Mouse (Mus musculus): ENCODE data around the gene Crp.

The Crp gene

GRCm38 (mm10) chr1:172711962-172712361, 14.1 kb downstream of the Crp start:
- DNase-seq (ENCODE audit: low spot score), result no peak

DNA sequence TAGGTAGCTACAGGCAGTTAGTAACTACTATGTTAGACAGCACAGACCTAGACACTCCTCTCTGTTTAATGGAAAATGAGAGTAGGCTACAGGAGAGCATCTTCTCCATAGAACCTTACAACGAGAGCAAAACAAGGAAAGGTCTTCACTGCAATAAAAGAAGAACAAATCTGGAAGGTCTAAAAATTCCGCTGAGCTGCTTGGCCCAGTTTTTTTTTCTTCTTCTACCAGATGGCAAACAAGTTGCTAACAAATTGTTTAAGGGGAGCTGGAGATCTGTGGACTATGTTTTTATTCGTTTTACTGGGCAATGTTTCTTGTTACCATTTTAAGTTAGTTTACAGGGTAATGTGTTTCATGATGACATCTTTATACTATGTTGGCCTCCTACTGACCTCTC, 53.4 kb downstream of the Crp start:
- no peak for DNase-seq (ENCODE audit: low spot score)

DNA sequence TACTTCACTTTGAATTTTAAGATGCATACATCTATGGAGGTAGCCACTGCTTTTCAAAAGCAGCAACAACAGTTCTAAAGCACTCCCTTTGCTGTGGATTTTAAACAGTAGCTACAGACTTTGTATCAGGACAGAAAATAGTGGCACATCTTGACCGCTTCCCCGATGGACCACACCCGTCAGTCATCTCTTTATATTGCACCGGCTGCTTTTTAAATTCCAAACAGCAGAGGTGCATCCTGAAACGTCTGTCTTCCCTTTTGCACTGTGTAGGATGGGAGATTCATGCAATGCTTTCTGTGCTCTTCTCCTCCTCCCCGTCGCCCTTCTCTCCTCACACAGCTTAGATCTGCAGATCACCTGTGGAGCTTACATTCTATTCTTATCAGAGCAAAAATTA, 57.3 kb downstream of the Crp start:
- no peak for DNase-seq (ENCODE audit: low spot score)

DNA sequence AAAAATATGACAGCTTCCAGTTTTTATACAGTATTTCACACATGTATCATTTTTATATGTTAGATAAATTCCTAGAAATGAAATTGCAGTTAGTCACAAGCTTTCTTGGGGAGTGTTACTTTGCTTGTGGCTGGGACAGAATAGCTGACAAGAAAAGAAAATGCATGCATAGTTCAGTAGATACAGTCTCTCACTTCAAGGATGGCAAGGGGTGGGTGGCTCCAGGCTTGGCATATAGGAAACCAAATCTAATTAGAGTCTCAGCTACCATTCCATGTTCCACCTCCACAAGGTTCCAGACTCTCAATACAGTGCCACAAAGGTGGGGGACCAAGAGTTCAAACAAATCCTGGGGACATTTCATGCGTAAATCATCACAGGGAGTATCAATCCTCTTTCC, 61.7 kb downstream of the Crp start:
- DNase-seq (ENCODE audit: low spot score), result no peak

DNA sequence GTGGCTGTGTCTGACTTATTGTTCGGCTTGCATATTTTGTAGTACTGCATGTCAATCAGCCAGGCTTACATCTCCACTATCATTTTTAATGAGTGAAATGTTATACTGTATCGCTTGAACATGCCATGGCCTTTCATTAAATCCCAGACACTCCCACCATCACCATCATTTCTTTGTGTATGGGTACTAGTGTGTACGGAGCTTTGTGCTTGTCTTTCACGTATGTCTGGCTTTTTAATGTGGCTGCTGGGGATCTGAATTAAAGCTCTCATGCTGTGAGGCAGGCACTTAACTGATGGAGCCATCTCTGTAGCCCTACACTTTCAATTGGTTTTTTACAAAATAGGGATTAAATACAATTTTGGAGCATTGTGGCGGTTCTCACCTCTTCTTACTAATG, 81.3 kb downstream of the Crp start:
- no peak for DNase-seq (ENCODE audit: low spot score)

DNA sequence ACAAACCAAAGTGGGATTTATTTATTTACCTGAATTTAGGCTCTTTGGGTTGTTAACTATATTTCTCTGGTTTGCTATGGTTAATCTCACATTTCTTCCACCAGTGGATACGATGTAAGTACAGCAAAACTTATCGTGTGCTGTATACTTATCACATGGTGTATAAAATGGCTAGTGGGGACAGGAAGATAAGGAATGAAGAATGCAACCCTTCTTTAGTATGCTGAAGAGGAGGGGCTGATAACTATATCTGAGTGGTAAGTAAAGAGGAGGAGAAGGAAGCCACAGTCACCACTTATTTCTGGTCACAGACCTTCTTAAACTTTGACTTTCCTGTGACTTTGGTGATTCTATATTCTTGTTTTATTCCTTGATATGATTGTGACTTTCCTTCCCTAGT, 87.5 kb downstream of the Crp start:
- no peak for DNase-seq (ENCODE audit: low spot score)

GRCm38 (mm10) chr1:172785886-172786285, 88.0 kb downstream of the Crp start:
- DNase-seq (ENCODE audit: low spot score), result no peak

GRCm38 (mm10) chr1:172828975-172829374, 131.1 kb downstream of the Crp start:
- no peak for DNase-seq (ENCODE audit: low spot score)

GRCm38 (mm10) chr1:172847044-172847761, 149.3 kb downstream of the Crp start:
- no peak for DNase-seq (ENCODE audit: low spot score)

DNA sequence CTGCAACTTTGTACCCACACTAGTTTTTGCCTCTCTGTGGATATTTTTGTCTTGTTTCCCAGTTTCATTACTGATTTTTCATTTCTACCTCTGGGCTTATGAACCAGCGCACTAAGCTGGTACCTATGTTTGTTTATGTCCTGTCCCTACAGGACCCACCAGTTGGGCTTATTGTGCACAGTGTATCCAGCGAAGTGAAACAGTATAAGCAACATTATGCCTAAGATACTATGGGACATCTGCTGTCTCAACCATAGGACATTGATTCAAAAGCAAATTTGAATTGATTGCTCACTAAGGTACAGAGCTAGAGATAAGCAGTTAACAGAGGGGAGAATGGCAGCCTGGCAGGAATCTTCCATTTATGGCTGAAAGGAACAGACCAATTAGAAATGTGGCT, 150.3 kb downstream of the Crp start:
- no peak for DNase-seq (ENCODE audit: low spot score)

GRCm38 (mm10) chr1:172875265-172875664, 177.4 kb downstream of the Crp start:
- no peak for DNase-seq (ENCODE audit: low spot score)

GRCm38 (mm10) chr1:172876675-172877074, 178.8 kb downstream of the Crp start:
- DNase-seq (ENCODE audit: low spot score), result no peak

Measured in ovary, postnatal 36 days (tissue).